Mouse (Mus musculus): ENCODE data around the gene Gbe1. TPM values are rescaled to one million over a fixed set of nuclear protein-coding genes. Genes with fewer than 3 reads are reported as not detected.

Gbe1 gene
- 10 to 100 TPM; 39.0 to 40.8 TPM for total RNA-seq (2021)
- long read RNA-seq, experiment 1, partial matches to known transcripts, result 3 of 95 reads
- long read RNA-seq, experiment 1, other reads (novel, unspliced or antisense), result 91 of 95 reads
- long read RNA-seq, experiment 2, partial matches to known transcripts, result 6 of 94 reads
- long read RNA-seq, experiment 2, other reads (novel, unspliced or antisense), result 88 of 94 reads

DNA sequence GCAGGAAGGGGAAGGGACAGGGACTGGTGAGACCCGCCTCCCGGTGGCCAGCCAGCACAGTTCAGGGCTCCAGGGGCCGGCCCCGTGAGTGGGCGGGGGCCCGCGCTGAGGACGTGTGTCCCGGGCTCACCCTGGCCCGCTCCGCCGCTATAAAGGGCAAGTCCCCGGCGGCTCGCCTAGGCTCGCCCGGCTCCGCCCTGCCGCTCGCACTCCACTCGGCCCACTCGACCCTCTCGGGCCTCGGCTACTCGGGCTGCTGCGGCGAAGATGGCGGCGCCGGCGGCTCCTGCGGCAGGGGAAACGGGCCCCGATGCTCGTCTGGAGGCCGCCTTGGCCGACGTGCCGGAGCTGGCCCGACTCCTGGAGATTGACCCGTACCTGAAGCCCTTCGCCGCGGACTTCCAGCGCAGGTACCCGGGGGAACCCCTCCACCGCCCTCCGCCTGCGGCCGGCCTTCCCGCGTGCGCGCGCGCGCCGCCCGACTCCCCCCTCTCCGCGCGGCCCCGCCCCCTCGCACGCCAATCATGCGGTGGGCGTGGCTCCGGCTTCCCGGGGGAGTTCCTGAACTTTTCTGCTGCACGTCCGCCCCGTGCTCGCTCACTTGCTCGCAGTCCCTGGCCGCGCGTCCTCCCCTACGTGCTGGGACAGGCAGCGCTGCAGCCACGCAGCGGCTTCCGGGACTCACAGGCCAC lies at the start of gene Gbe1:
Gene Gbe1, plus strand, starts transcription at position 64 of the 692 bp plus-strand sequence.
- intact Hi-C loops (cut with DNase I), result loop anchor here (2.0 to 10.0 kb wide), 2 partner anchors 39 to 251 kb away; no protein-coding TSS in a partner anchor
- DNase-seq, result peak; percentile 95 to 96

DNA sequence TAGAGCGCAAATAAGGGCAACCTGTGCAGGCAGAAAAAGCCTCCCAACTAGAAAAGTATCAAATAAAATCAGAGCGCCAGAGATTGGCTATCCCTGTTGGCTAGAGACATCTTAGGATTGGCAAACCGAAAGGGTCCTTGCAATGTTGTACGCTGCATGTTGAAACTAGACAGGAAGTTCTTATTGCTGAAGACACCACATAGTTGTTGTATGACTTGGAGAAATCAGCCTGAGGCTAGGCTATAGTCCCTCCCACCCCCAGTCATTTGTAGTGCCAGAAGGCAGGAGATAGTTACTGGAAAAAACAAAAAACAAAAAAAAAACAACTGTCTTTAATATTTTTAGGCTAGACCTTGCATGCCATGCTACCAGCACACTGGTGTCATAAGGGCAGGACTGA lies 3.1 kb upstream of the Gbe1 start:
- intact Hi-C loops (cut with DNase I), result loop anchor here (10.0 kb wide), 1 partner anchor 254 kb away; no protein-coding TSS in a partner anchor
- no peak for DNase-seq

DNA sequence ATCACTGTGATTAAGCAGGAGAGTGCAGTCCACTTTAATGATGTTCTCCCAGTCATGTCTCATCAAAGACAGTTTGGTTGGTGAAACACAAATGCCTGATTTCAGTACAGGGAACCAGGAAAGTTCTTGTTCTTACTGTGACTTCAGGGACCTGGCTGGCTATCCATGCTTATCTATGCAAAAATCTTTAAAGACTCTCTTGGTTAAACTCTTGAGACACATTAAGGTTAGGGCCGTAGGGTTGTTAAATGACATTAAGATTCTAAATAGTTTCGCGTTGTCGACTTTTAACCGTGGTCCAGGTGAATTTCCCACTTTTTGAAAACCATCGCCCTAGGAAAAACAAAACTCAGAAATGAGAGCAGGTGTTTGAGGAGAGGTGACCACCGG lies 258 bp upstream of the Gbe1 start:
- no peak for DNase-seq
- intact Hi-C loops (cut with DNase I), result loop anchor here (2.0 to 10.0 kb wide), 2 partner anchors 39 to 251 kb away; no protein-coding TSS in a partner anchor

DNA sequence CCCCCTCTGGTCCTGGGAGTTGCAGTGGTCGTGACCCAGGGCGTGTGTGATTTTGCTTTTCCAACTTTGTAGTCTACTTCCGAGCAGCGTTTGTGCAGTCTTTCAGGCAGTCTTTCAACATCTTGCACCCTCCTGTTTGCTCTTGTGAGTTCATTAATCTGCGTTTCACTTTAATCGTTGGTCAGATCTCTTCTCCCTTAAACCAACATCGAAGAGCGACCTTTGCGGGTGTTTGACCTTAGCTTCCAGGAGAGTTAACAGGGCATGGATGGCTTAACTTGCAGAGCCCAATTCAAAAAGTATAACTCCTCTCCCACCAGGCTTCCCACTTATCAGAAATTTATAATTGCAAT lies 805 bp downstream of the Gbe1 start:
- intact Hi-C loops (cut with DNase I), result loop anchor here (10.0 kb wide), 1 partner anchor 250 kb away; no protein-coding TSS in a partner anchor
- DNase-seq, result no peak

DNA sequence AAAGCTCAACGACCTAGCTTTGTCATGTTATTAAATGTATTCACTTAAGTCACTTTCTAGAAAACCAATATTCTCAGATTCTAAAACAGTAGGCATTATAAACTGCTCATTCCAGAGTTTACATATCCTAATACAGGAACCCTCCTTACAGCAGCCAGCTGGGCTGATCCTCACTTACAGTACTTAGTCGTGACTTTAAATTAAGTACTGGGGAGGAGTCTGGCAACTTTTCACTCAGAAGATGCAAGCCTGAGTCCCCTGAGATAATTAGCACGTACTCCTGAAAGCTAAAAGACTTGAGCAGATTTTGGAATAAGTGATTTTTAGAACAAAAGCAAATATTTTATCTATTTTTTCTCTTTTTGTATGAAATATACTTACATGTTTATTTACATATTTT lies 1.5 kb downstream of the Gbe1 start:
- intact Hi-C loops (cut with DNase I), result loop anchor here (10.0 kb wide), 1 partner anchor 250 kb away; no protein-coding TSS in a partner anchor
- DNase-seq, result no peak

DNA sequence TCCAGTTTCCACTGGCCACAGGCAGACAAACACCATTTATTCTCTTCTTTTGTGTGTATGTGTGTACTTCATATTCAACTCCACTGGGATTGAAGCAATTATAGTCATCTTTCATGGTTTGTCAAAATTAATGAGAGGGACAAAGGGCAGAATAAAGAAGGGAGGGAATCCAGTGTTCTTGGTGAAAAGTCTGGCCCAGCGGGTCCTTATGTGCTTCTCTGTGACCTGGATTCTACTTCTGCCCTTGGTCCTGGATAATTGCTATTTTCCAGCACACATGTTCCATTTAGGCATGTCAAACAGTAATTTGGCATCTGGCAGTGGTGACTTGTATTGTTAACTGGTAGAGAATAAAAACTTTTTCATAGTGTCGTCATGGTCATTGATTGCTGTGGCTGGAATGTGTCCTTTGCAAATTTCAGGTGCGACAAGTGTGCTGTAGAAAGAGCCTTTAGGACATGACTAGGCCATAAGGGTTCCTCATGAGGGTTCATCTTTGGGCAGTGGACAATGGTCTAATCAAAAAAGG lies 2.2 kb downstream of the Gbe1 start:
- DNase-seq, result no peak
- intact Hi-C loops (cut with DNase I), result loop anchor here (10.0 kb wide), 1 partner anchor 249 kb away; no protein-coding TSS in a partner anchor

DNA sequence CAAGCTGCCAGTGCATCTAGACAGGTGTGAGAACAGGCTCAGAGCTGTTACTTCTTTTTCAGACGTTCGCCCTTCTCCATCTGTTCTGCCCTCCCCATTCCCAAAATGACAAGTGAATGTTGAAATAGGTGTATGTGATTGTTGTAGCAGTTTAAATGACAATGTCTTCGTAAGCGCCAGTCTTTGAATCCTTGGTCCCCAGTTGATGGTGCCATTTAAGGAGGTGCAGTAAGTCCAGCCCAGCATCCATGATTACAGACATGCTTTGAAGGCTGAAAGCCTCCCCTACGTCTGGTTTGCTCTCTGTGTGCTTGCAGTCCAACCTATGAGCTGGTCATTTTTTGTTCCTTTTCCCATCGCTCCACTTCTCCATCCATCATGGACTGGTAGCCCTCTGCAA lies 5.6 kb downstream of the Gbe1 start:
- intact Hi-C loops (cut with DNase I), result loop anchor here (10.0 kb wide), 1 partner anchor 245 kb away; no protein-coding TSS in a partner anchor
- no peak for DNase-seq

DNA sequence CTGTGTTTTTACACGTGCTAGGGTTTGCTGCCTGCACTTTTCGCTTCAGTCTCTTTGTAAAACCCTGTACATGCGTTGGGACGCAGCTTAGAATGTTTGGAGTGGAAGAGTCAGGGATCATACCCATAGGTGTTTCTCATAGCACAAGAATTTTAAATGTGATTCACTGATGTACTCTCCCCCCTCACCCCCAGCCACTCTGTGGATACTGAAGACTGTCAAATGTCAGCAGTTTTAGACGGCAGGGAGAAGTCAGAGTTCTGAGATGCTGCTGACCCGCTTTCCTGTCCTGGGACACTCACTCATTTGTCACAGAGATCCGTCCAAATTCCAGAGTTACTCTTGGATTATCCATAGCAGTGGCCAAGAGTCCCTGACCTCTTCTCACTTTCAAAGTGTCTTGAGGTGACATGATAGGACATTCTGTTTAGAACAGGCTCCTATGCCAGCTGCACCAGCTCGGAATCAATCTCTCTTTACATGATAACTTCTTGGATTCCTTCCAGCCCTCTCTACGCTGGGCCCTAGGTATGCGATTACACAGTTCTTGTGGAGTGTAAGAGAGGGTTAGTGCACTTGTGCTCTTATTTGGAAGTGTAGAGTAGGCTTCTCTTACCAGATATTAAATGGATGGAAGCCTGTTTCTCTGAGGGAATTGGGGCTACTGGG lies 7.0 kb downstream of the Gbe1 start:
- intact Hi-C loops (cut with DNase I), result no loop called here
- no peak for DNase-seq

DNA sequence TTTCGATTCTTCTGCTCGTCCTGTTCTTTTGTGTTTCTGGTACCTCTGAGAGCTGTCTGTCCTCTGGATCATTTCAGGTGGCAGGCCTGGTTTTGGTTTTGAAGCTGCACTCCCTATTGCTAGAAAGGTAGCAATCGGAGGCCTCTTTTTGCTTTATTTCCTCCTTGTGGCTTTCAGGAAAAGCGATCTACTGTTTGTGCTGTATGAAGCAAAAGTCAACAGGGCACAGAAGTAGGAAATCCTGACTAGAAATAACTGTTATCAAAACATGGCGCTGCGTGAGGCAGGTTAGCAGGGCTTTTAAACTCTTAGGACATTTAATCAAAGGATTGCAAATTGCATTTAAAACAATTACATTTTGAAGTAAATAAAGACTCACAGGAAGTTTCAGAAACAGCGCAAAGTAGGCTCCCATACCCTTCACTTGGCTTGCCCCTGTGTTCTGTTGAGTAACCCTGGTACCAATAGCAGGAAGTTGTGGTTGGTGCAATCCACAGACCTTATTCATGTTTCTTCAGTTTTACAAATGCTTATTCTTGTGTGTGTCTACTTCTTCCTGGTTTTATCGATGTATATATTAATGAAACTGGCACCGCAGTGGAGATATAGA lies 12.7 kb downstream of the Gbe1 start:
- intact Hi-C loops (cut with DNase I), result no loop called here
- DNase-seq, result no peak

DNA sequence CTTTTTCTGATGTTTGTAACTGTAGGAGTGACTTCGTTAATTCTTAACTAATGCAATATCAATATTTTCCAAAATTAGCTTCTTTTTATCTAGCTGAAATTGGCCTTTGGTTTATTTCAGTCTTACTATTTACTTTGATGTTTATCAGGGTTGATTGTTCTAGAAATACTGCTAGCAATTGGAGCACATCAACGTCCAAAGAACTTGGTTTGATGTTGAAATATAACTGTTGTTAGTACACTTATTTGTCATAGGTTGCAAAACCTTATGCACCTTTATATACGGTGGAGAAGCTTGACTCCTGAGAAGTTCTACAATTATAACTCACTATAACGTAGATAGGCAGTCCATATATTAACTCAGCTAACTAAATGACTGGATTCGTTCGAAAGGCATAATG lies 14.8 kb downstream of the Gbe1 start:
- DNase-seq, result no peak
- intact Hi-C loops (cut with DNase I), result no loop called here

DNA sequence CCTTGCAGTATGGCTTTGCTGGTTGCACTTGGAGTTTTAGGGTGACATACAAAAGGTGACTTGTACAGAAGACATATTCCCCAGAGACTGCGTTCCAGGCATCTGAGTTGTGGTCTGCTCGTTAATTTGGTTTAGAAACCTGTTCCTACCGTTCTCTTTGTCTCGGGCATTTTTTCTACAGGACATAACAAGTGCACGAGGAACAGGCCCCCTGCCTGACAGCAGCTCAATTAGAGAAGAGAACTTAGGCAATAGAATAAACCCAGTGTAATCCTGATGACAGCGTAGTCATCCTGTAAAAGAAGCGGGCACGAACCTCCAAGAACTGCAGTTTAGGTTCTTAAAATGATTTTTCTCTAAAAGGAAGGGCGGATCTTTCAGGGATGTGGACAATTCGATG lies 15.3 kb downstream of the Gbe1 start:
- no peak for DNase-seq
- intact Hi-C loops (cut with DNase I), result no loop called here

DNA sequence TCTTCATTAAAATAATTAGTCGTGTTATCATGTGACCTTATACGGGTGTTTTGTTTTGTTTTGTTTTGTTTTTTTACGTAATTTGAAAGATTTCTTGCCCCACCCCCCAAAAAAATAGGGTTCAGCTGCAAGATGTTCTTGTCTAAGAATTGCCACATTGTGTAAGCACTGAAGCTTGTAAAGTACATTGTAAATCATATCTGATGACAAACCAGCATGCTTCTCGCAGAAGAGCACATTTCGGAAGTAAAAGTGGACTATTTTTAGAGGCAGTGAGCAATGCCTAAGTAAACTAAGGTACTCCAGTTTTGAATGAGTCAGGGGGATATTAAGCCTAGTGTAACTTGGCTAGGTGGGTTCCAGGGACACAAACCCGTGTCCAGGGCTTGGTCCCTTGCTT lies 15.7 kb downstream of the Gbe1 start:
- intact Hi-C loops (cut with DNase I), result no loop called here
- no peak for DNase-seq

DNA sequence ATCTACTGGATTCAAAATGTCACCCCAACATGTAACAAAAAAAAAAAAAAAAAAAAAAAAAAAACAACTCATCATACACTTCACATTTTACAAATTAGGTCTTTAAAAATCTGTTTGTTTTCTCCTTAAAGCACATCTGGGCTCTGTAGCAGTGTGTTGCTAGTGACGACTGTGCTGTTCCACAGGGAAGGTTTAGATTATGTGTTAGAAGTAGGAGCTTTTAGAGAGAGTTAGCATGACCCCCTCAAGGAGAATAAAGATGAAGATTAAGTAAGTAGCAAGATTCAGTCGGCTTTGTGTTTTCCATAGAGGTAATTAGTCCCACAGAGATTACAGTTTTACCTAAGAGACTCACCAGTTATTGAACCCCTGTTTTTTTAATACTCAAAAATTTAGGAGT lies 16.3 kb downstream of the Gbe1 start:
- DNase-seq, result no peak
- intact Hi-C loops (cut with DNase I), result no loop called here

DNA sequence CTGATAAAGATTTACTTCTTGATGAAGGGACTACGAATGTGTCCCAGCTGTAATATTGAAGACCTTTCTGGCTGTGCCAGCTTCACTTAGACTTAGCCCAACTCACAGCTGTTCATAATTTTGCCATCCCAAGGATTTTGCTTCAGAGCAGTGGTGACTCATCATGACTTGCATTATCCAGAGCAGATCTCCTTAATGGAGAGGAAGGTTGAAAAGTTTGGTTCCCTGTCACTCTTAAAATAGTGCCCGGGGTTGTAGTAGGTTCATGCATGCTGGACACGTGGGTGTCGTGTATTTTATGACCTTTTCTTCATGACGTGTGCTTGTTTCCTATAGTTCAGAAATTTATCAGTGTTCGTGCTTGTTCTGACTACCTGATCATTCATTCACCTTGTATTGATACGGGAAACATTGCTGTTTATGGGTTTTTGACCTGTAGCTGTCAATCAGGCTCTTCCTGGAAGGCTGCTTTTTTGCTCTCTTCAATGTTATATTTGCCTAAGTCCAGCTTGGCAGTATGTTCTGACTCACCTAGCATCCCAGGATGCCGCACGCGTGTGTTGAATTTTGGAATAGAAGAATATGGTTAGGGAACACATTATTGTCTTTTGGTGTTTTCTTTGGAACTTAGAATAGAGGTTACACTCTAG lies 17.0 kb downstream of the Gbe1 start:
- DNase-seq, result no peak
- intact Hi-C loops (cut with DNase I), result no loop called here

DNA sequence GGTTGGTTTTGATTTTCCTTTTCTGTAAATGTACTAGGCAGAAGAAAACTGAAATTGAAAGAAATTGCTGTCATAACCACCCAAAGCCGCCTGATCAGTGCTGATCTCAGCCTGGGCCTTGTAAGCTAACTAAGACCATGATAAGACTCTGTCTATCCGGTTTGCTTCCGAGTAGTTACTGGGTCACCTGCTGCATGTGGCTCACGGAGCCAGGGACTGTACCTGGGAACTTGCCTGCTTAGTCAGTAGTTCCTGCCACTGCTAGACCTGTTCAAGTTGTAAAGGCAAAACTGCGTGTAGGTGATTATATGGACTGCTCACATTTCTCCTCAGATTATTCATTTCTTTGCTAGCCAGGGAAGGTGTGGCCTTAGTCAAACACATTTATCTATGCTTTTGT lies 21.1 kb downstream of the Gbe1 start:
- no peak for DNase-seq
- intact Hi-C loops (cut with DNase I), result no loop called here

DNA sequence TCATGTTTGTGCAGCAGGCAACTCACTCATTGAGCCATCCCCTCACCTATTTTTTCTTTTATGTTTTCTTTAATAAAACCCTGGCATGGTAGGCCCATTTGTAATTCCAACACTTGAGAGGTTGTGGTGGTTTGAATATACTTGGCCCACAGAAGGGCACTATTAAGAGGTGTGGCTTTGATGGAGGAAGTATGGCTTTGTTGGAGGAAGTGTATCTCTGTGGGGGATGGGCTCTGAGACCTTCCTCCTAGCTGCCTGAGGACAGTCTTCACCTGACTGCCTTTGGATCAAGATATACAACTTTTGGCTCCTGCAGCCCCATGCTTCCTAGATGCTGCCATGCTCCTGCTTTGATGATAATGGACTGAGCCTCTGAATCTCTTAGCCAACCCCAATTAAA lies 21.7 kb downstream of the Gbe1 start:
- intact Hi-C loops (cut with DNase I), result no loop called here
- no peak for DNase-seq

DNA sequence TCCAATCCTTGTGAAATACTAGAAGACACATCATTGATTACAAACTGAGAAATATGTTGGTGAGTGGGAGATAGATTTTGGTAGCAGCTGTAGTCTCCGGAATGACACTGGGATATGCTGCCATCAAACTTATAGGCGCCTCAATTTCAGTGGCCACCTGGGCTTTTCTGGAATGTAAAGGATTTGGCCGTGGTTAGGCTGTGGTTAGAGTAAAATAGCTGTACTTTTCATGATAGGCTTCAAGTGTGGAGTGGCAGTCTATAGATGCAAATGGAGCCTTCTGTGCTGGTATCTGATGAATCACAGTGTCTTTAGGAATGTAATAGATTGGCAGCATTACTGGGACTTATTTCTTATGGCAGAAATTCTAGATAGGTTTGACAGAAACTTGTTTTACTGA lies 23.9 kb downstream of the Gbe1 start:
- no peak for DNase-seq
- intact Hi-C loops (cut with DNase I), result no loop called here

DNA sequence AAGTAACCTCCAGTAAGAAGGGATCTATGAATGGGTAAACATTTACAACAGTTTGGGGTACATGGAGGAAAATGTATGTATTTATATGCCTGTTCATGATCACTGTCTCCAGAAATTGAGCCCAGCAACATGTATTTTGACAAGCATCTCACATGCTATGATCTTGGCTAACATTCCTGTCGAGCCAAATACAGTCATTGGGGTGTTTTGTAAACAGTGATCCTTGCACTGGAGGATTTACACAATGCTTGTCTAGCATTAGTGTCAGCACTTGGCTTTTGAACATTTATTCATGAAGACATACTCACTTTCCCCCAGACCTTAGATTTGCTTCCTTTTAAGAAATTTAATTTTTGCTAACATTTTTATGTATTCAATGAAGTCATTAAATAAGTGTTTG lies 30.7 kb downstream of the Gbe1 start:
- intact Hi-C loops (cut with DNase I), result no loop called here
- DNase-seq, result no peak

DNA sequence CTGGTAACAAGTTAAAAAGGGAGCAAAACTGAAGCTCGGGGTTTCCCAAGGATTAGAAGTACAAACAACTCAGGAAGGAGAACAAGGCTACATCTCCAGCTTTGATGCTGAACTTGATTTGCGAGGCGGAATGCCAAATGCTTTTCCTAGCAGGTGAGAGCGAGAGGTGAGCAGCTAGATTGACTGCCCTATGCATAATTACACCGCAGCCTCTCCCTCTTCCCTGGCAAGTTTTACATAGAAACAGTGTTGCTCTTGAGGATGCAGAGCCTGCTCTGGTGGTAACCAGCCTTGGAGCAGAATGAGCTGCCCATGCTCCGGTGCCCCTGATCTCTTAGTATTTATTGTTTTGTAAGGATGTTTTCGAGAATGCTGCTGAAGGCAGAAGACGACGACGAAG lies 31.9 kb downstream of the Gbe1 start:
- intact Hi-C loops (cut with DNase I), result no loop called here

DNA sequence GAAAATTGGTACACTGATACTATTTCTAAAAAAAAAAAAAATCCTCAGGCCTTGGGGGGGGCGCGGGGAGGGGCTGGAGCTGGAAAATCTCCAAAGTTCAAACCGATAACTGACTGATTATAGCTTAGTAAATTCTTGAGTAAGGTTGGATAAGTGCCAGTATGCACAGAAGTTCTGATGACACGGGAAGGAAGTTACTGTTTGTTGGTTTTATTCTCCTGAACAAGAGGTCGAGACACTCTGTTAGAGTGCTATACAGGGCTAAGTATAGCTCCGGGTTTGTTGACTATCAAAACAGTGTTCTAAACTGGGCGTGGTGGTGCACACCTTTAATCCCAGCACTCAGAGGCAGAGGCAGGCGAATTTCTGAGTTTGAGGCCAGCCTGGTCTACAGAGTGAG lies 36.3 kb downstream of the Gbe1 start:
- DNase-seq, result no peak
- intact Hi-C loops (cut with DNase I), result no loop called here

More for the DNA sequence above, 31.9 kb downstream of the Gbe1 start:
- no peak for DNase-seq

Measured in heart, postnatal 14 days (tissue).